Mouse (Mus musculus) bone marrow macrophage, adult 2 months (primary cell): Measurements from ENCODE around the gene Abhd14a.

Experiments
- CTCF ChIP-seq: IDR thresholded peaks from 2 replicates; pipeline ENCODE4 v1.5.1; 2012; ENCODE audit warnings: low read depth, mild to moderate bottlenecking, low read length, moderate library complexity
- POLR2A ChIP-seq: IDR thresholded peaks from 2 replicates; pipeline ENCODE4 v1.6.1; 2012; ENCODE audit warnings: mild to moderate bottlenecking, low read depth, low read length, borderline replicate concordance

GRCm38 (mm10) chr9:106476924-106477484 is 29.5 kb upstream of the Abhd14a start, which contains the start of gene Parp3:
- peak; percentile 56; the same call in 1 of the 2 replicates for TF ChIP-seq CTCF
- no peak for TF ChIP-seq POLR2A
